Mouse (Mus musculus) small intestine, adult 2 months (tissue): ENCODE measurements around the gene Rasa3.

Experiments
- CTCF ChIP-seq: fragments of 200-500 bp; IDR thresholded peaks from 2 replicates; pipeline ENCODE4 v1.5.1; 2012; ENCODE audit warnings: low read depth, mild to moderate bottlenecking, control low read depth, inconsistent platforms, low read length, moderate library complexity, mixed read lengths; ENCODE audit not compliant: insufficient replicate concordance, insufficient read length; ENCODE audit errors: extremely low read depth
- POLR2A ChIP-seq: fragments of 200-500 bp; IDR thresholded peaks from 2 replicates; pipeline ENCODE4 v1.6.1; 2012; ENCODE audit warnings: low read depth, mild to moderate bottlenecking, control low read depth, inconsistent platforms, low read length, moderate library complexity

DNA sequence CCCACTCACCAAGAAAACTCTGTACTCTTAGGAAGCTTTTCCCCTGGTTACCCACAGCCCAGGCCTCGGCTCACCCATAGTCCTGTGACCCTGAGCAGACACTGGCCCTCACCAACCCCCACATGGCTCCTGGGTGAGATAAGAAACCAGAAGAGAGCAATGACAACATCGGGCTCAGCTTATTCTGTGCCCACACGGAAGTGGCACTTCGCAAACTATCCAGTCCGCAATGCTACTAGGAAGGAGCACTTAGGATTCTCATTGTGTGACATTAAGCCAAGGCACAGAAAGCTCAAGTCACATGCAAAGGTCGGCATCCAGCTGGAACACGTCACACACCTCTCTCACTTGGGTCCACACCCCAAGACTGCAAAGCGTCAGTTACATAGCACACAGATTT lies 11.5 kb downstream of the Rasa3 start:
- no peak for TF ChIP-seq CTCF
- TF ChIP-seq POLR2A: no peak
